Mouse (Mus musculus) T-helper 17 cell (primary cell): ENCODE data around the gene Mlh3.

Source experiments
- in situ Hi-C, 2 experiments: fragments of 300-600 bp; cut with MboI, MseI; formaldehyde crosslinking; loops; 1 replicate in 1 of 2; 2 replicates in 1 of 2; pipeline ENCODE4 v1.15.1; 2025; ENCODE audit warnings: high pct_unique_total_duplicates in 2 of 2

Gene Mlh3

GRCm38 (mm10) chr12:85194623-85195018 lies 75.8 kb downstream of the Mlh3 start:
- in situ Hi-C loops: loop anchor here in 1 of 2 experiments (10.0 kb wide), 1 partner anchor 1520 kb away; no protein-coding TSS in a partner anchor

DNA sequence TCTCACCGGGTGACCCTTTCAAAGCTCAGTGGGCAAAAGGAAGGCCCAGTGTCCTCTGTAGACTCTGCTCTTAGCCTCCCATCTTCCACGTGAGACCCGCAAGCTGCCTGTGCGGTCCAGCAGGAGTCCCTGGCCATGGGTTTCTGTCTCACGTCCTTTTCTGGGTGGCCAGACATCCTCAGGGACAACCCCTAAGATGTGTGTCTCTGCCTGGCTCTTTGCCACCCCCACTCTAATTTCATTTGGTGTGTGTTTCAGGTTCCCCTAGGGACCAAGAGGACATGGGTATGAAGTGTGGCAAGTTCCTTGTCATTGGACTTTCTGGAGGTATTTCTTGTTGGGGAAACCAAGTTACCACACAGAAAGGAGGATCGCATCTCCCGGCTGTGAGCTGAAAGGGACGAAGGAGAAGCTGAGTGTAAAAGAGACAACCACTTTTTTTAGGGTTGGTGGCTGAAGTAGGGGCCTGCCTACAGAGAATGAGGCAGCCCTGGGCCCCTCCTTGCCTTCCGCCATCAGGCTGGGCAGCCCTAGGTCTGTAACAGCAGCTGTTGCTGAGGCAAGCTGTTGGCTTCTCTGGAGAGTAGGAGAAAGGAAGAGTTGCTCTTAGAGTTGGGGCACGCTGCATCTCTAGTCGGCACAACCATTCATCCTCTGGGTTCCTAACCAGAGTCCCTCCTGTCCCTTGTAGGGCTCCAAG lies 76.3 kb downstream of the Mlh3 start:
- in situ Hi-C loops: loop anchor here in 1 of 2 experiments (10.0 kb wide), 1 partner anchor 1521 kb away; no protein-coding TSS in a partner anchor

GRCm38 (mm10) chr12:85193146-85193545 lies 77.3 kb downstream of the Mlh3 start:
- in situ Hi-C loops: loop anchor here in 1 of 2 experiments (10.0 kb wide), 1 partner anchor 1522 kb away; no protein-coding TSS in a partner anchor

DNA sequence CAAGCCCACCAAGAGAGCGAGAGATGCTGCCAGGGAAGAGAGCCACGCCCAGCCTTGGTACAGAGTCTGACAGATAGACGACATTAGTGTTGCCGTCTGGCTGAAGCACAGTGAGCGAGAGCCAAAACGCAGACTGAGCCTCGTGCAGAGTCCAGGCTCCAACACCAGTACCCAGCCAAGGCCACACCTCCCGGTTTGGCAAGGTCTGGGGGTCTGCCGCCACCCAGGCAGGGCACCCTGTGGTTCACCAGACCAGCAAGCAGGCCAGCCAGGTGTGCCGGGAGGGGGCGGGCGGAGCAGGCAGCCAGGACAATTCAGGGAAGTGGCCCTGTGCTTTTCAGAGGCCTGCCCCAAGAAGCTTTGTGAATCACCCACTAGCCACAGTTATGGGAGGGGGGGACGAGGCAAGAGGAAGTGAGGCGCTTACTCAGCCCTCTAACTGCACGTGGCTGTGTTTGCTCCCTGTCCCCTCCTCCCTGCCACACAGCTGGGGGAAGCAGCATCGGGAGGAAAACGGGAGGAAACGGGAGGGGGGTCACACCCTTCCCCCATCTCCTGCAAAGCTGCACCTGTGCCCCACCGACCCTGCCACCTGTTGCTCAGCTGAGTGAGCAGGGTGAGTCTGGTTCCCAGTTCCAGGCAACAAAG lies 77.8 kb downstream of the Mlh3 start:
- in situ Hi-C loops: loop anchor here in 1 of 2 experiments (10.0 kb wide), 1 partner anchor 1522 kb away; no protein-coding TSS in a partner anchor

- in situ Hi-C loops: loop anchor here in 1 of 2 experiments (10.0 kb wide), 1 partner anchor 1525 kb away; no protein-coding TSS in a partner anchor
Measured at GRCm38 (mm10) chr12:85190290-85190689, 80.1 kb downstream of the Mlh3 start.

DNA sequence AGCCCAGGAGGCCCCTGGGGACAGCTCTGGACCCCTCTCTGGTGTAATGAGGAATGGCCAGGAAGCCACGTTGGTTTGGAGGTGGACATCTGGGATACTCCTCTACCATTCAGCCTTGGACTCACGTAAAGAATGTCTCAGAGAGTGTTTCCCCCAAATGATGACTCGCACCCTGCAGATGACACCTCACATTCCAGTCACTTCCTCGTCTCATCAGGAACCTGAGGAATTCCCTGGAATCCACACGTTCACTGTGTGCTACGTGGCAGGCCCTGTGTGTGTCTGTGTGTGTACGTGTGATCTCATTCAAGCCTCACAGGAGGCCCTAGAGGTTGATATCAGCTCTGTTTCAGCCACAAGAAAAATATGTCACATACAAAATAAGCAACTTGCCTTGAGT lies 84.0 kb downstream of the Mlh3 start:
- in situ Hi-C loops: no loop called here

GRCm38 (mm10) chr12:85185810-85186209 lies 84.6 kb downstream of the Mlh3 start:
- in situ Hi-C loops: no loop called here
